Mouse (Mus musculus) intestine, postnatal 0 days (tissue): ENCODE data around the gene Smtnl1. TPM values are rescaled to one million over a fixed set of nuclear protein-coding genes. Genes with fewer than 3 reads are reported as not detected.

ENCODE experiments used
- ATAC-seq: fragments of 200-750 bp; cut with Nextera tagmentation; 2 replicates; pipeline ENCODE4 v1.8.0; 2017; ENCODE audit warnings: mild to moderate bottlenecking, moderate TSS enrichment, moderate library complexity
- H3K27ac ChIP-seq: fragments of 300-500 bp; sonication (generic); 2 replicates; pipeline ENCODE4 v1.5.1; 2014; ENCODE audit warnings: mild to moderate bottlenecking, low read depth, low read length, moderate library complexity
- H3K27me3 ChIP-seq: fragments of 300-500 bp; sonication (generic); replicated peaks from 2 replicates; pipeline ENCODE4 v1.6.1; 2014; ENCODE audit warnings: low read length, mixed read lengths; ENCODE audit not compliant: control insufficient read depth, insufficient read depth
- H3K36me3 ChIP-seq: fragments of 300-500 bp; sonication (generic); 2 replicates; pipeline ENCODE4 v1.6.1; 2014; ENCODE audit warnings: mild to moderate bottlenecking, moderate library complexity; ENCODE audit not compliant: control insufficient read depth, insufficient read depth
- H3K4me1 ChIP-seq: fragments of 300-500 bp; sonication (generic); replicated peaks from 2 replicates; pipeline ENCODE4 v1.6.1; 2014; ENCODE audit warnings: antibody characterized with exemption, low read length, mixed read lengths; ENCODE audit not compliant: control insufficient read depth, insufficient read depth
- H3K4me2 ChIP-seq: fragments of 300-500 bp; sonication (generic); replicated peaks from 2 replicates; pipeline ENCODE4 v1.6.1; 2014; ENCODE audit warnings: low read depth, mild to moderate bottlenecking, moderate library complexity
- H3K4me3 ChIP-seq: fragments of 300-500 bp; sonication (generic); 2 replicates; pipeline ENCODE4 v1.5.1; 2014; ENCODE audit warnings: low read depth, low read length
- H3K9ac ChIP-seq: fragments of 300-500 bp; sonication (generic); 2 replicates; pipeline ENCODE4 v1.6.1; 2014; ENCODE audit warnings: mild to moderate bottlenecking, low read depth, low read length
- H3K9me3 ChIP-seq: fragments of 300-500 bp; sonication (generic); 2 replicates; pipeline ENCODE4 v1.6.1; 2016; ENCODE audit warnings: mixed run types; ENCODE audit not compliant: control insufficient read depth
- CTCF ChIP-seq: sonication (generic); IDR thresholded peaks from 2 replicates; pipeline ENCODE4 v1.5.1; 2016; ENCODE audit warnings: low read depth, mild to moderate bottlenecking, control low read depth, antibody characterized with exemption, moderate library complexity
- WGBS: fragments of 180-500 bp; shearing (Covaris S2); extraction: QIAGEN DNeasy Blood & Tissue Kit; methylation state at CpG from one replicate; pipeline ENCODE4 v1.1.7; 2014; 5-methylcytosine and 5-hydroxymethylcytosine counted together
- polyA plus RNA-seq: library from polyadenylated mRNA; unstranded; fragments of >200 nt; fragmentation: Nextera tagmentation; extraction: Ambion mirVana; gene quantifications from 2 replicates; pipeline ENCODE4 v1.2.1, GENCODE M21; 2015

The Smtnl1 gene
- polyA plus RNA-seq, 1 experiment from 2014 or later, result 0.46 TPM

DNA sequence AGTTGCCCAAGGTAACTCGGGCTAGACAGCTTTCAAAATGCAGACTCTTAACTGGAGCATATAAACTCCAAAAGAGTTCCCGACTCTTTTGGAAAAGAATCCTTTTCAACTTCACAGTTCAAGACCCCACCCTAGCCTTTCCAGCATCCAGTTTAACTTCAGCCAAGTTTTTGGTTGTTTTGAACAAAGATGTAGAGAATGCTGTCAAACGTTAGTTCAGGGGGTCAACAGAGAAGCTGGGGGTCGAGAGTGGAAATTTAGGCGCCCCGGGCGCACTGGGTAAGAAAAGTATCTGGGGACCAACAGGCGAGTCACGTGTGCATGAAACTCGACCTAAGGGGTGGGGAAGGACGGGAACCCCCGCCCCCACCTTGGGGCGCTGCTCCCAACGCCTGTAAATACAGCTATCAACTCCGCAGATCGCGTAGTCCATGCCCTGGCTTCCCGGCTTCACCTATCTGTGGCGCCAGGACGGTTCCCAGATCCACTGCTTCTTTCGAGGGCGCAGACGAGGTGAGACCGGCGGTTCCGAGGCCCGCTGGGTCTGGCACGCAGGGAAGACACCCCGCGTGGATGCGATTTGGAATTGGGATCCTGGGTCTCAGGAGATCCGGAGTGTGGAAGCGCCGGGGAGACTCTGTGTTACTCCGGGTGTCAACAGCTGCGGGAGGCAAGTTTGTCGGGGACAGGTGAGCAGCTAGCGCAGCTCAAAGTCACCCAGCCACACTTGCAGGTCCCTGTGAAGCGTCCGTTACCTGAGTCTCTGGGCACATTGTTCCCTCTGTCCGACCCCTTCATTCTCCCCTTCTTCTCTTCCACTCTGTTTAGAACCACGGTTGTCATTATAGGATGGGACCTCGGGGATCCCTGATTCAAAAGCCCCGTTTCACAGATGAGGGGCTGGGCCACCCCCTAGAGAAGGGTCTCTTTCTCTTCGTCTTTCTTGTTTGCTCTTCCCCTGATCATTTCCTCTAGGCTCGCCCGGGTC lies 16.8 kb upstream of the Smtnl1 start:
- peak overlapping the region; percentile 15; the same call in 1 of the 2 replicates for H3K27ac ChIP-seq
- TF ChIP-seq CTCF, result no peak
- peak overlapping the region; percentile 48 for H3K4me3 ChIP-seq
- no peaks in the 10 kb centered on the region for H3K27me3 ChIP-seq
- H3K9me3 ChIP-seq, result no peaks in the 10 kb centered on the region
- H3K36me3 ChIP-seq, result no peaks in the 10 kb centered on the region
- peak overlapping the region; percentile 48 for H3K9ac ChIP-seq
- 2% methylated on average over 47 of the region's 47 CpGs for whole genome bisulfite sequencing
- ATAC-seq, result 0 out of 2 replicates have a peak, but pooled peaks have one; percentile 17
- H3K4me2 ChIP-seq, result peak overlapping the region; percentile 98
- H3K4me1 ChIP-seq, result no peaks in the 10 kb centered on the region

DNA sequence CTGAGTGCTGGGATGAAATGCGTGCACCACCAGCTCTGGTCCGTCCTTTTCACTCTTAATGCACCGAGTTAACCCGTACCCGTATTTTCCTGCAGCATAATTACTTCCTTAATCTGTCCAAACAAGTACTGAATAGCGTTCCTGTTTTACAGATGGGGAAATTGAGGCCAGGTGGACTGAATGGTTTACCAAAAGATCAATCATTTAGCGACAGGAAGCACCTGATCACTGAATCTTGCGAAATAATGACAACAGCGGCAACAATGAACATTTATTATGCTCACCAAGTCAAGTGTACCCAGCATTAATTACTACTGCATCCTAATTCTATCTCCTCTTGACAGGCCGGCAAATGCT lies 16.1 kb upstream of the Smtnl1 start, which contains the start of gene Slc43a1:
Gene Slc43a1, plus strand, starts transcription at position 258 of the 357 bp plus-strand sequence.
- WGBS, result 32% methylated on average over 10 of the region's 10 CpGs
- no peaks in the 10 kb centered on the region for H3K36me3 ChIP-seq
- H3K9ac ChIP-seq, result peak within 1 kb of the TSS; percentile 48

DNA sequence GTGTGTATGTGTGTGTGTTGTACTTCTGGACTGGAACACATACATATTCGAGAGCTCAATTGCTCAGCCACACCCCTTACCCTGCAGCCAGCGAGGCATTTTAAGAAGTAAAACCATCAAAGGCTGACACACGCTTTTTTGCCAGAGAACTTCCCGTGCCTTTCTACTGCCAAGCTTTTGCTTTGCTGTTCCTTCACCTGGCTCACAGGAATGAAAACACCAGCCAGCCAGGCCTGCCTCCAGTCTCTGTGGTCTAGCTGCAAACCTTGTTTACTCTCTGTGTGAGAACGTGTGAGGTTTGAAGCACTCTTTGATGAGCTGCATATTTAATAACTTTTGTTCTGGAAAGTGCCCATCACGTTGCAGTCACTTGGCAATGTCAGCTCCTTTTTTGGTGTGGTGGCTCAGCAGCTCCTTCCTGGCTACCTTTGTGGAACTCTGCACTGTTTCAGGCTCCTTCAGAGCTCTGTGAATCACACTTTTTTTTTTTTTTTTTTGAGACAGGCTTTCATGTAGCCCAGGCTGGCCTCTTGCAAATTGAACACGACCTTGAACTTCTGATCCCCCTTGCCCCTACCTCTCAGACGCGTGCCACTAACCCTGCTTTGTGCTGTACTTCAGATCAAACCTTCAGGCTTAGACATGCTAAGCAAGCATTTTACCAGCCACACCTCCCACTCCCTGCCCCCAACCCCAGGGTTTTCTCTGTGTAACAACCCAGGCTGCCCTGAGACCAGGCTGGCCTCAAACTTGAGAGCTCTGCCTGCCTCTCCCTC lies 15.6 kb upstream of the Smtnl1 start:
- Histone ChIP-seq H3K27me3 (no peaks in the 10 kb centered on the region), H3K36me3 (no peaks in the 10 kb centered on the region), H3K9ac (no peak overlapping the region), H3K4me3 (no peak overlapping the region), H3K4me2 (no peak overlapping the region; the same call in 1 of the 2 replicates), H3K4me1 (no peaks in the 10 kb centered on the region), H3K9me3 (no peaks in the 10 kb centered on the region), H3K27ac (no peak overlapping the region)
- ATAC-seq, result no peak
- TF ChIP-seq CTCF, result no peak
- 33% methylated on average over 9 of the region's 9 CpGs for WGBS

More for the DNA sequence above, 16.1 kb upstream of the Smtnl1 start, which contains the start of gene Slc43a1:
- no peaks in the 10 kb centered on the region for H3K9me3 ChIP-seq
- H3K27me3 ChIP-seq, result no peaks in the 10 kb centered on the region
- ATAC-seq, result no peak
- no peak for TF ChIP-seq CTCF
- H3K4me2 ChIP-seq, result peak within 1 kb of the TSS; percentile 98
- H3K4me3 ChIP-seq, result peak within 1 kb of the TSS; percentile 48
- peak within 1 kb of the TSS; percentile 15; the same call in 1 of the 2 replicates for H3K27ac ChIP-seq
- no peaks in the 10 kb centered on the region for H3K4me1 ChIP-seq

DNA sequence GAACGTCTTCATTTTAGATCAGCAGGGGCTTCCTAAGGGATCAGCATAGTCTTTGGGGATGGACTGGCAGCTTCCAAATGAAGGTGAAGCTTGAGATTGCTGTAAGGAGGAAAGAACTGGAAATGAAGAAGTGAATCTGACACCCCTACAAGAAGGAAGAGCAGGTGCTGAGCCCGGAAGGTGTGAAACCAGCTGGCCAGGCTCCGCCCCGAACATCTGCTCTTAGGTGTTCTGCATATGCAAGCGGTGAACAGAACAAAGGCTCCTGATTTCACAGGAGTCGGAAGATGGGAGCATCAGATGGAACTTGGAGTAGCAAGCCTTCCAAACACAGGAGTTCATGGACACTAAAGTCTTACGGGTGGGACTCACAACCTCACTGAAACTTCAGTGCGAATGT lies 14.7 kb upstream of the Smtnl1 start:
- Histone ChIP-seq H3K4me3 (no peak overlapping the region), H3K9me3 (no peaks in the 10 kb centered on the region), H3K4me2 (no peak overlapping the region), H3K27ac (no peak overlapping the region), H3K27me3 (no peaks in the 10 kb centered on the region), H3K4me1 (no peaks in the 10 kb centered on the region), H3K9ac (no peak overlapping the region), H3K36me3 (no peaks in the 10 kb centered on the region)
- 51% methylated on average over 8 of the region's 8 CpGs for WGBS
- no peak for ATAC-seq
- TF ChIP-seq CTCF, result no peak

DNA sequence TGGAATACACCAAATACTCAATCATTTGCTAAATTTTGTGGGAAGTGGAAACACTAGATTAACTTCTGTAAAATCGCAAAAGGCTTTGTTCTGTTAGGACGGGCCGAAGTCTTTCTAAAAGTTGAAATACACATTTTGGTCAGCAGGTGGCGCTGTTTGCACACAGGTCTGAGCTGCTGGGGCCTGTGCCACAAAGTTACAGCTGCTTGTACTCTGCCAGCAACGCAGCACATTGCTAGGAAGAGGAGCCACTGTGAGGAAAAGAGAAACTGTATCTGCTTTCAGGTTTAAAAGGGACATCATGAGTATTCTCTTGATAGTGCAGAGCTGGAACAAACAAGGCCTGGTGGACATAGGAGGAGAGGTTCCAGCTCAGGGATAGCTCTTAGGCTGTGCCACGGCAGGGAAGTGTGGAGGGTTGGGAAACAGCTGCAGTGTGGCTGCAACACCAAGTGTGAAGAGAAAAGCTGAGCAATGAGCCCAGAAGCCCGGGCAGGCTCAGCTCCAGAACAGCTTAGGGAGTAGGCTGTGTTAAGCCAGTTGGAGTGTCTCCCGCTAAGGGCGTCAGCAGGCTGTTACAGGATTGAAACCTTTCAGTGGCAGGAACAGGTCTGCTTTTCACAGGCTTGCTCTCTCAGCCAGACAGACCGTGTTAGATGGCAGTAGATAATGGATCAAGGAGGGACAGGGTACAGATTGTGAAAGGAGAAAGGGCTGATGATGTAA lies 9.4 kb upstream of the Smtnl1 start:
- H3K4me3 ChIP-seq, result no peak overlapping the region
- H3K9ac ChIP-seq, result no peak overlapping the region
- H3K4me2 ChIP-seq, result 0 out of 2 replicates have a peak overlapping the region, but pooled peaks have one; percentile 13
- peaks cover 14% of the 10 kb centered on the region for H3K36me3 ChIP-seq
- H3K4me1 ChIP-seq, result no peaks in the 10 kb centered on the region
- no peaks in the 10 kb centered on the region for H3K27me3 ChIP-seq
- peak overlapping the region; percentile 22; the same call in 1 of the 2 replicates for H3K27ac ChIP-seq
- TF ChIP-seq CTCF, result peak; percentile 96
- no peaks in the 10 kb centered on the region for H3K9me3 ChIP-seq
- ATAC-seq, result peak; percentile 63
- WGBS, result 25% methylated on average over 10 of the region's 10 CpGs
